Mouse (Mus musculus) heart, adult 18-20 months (tissue): ENCODE results near the gene Scap. TPM values are rescaled to one million over a fixed set of nuclear protein-coding genes. Genes with fewer than 3 reads are reported as not detected.
A peak's percentile ranks its signal among the peaks of the same experiment; 100 is the strongest.

Experiments
- DNase-seq, 2 experiments: peaks; one replicate each; pipeline ENCODE4 v3.0.0; 2021 to 2022; ENCODE audit warnings: mixed read lengths in 1 of 2
- long read RNA-seq, 2 experiments: library from polyadenylated mRNA; stranded (forward); transcript quantifications; one replicate each; pipeline ENCODE4 v2.0.0; 2021
- total RNA-seq, 2 experiments: library from RNA; stranded (reverse); gene quantifications; 2 replicates each; pipeline ENCODE4 v1.2.3; 2021

The Scap gene
- total RNA-seq: 10 to 100 TPM; 23.8 to 31.3 TPM
- long read RNA-seq, experiment 1, full-length matches to known transcripts: 13 of 23 reads
- long read RNA-seq, experiment 1, partial matches to known transcripts: 6 of 23 reads
- long read RNA-seq, experiment 1, other reads (novel, unspliced or antisense): 4 of 23 reads
- long read RNA-seq, experiment 2, full-length matches to known transcripts: 6 of 13 reads
- long read RNA-seq, experiment 2, partial matches to known transcripts: 7 of 13 reads
- long read RNA-seq, experiment 2, other reads (novel, unspliced or antisense): 0 of 13 reads

GRCm38 (mm10) chr9:110333135-110333895 lies at the start of gene Scap:
Gene Scap, plus strand, starts transcription at chr9:110333288.
- peak; percentile 95 to 98 for DNase-seq

- DNase-seq: no peak
Measured at GRCm38 (mm10) chr9:110284075-110284697, 48.9 kb upstream of the Scap start.

GRCm38 (mm10) chr9:110287321-110287924 lies 45.7 kb upstream of the Scap start:
- DNase-seq: no peak

GRCm38 (mm10) chr9:110293254-110293718 lies 39.8 kb upstream of the Scap start:
- DNase-seq: no peak

DNA sequence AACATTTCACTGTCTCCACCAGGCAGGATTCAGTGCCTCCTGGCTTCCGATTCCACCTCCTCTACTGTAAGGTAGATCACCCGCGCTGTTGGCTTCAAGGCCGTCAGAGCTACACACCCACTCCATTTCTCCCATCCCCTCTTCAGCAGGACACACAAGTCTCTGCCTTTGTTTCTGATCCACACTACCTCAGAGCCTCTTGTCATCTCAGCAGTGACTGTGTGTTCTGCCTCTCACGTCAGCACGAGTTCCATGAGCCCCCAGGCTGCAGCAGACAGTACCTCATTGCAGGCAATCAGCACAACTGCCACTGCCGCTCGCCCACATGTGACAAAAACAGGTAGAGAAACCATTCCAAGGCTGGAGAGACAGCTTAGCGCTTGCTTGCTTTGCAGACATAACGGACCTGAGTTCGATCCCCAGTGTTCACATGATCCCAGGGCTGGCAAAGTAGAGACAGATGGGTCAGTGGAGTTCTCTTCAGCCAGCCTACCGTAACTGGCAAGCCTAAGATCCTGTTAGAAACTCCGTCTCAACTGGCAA lies 39.1 kb upstream of the Scap start:
- DNase-seq: no peak

DNA sequence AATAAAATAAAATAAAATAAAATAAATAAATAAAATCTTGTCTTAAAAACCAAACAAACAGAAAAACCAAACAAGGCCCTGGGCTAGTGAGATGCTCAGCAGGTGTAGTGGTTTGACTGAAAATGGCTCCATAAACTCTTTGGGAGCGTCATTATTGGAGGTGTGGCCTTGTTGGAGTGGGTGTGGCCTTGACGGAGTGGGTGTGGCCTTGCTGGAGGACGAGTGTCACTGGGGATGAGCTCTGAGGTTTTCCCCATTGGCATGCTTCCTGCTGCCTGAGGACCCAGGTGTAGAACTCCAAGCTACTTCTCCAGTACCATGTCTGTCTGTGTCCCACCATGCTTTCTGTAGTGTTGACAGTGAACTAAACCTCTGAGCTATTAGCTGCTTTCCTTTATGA lies 38.3 kb upstream of the Scap start:
- DNase-seq: no peak

GRCm38 (mm10) chr9:110296867-110297627 lies 36.0 kb upstream of the Scap start:
- peak; percentile 67 to 90 for DNase-seq

- DNase-seq: peak in 1 of 2 experiments; percentile 4
Measured at GRCm38 (mm10) chr9:110304516-110304915, 28.6 kb upstream of the Scap start.

DNA sequence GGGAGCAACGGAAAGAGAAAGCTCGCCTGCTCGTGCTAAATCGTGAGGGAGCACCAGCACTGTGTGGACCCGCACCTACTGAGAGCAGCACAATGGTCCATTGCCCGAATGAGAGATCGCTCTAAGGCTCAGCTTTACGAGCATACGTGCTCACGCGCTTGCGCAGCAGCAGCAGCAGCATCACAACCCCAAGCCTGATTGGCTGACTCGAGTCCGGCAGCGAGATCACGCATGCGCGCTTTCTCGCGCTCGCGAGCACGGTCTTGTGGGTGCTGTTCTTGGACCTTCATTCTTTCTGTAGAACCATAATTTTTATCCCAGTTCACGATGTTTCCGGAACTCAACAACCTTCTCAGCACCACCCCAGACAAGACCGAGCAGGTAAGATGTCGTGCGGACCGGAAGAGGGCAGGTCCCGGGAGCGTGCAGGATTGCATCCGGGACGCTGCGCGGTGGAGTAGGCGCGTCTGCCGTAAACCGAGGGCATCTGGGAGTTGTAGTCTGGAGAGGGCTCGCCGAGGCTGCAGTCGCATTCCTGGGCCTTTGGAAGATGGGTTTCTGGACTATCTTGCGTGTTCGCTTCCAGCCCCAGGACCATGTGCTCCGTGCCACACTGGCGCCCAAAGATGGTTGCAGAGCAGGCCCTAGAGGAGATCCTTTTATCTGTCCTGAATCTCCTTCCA lies 28.0 kb upstream of the Scap start, which contains the start of gene Elp6:
TSS of gene Elp6 (plus strand) at position 205 of the 683 bp plus-strand sequence.
- peak; percentile 95 to 96 for DNase-seq

GRCm38 (mm10) chr9:110306371-110306770 lies 26.7 kb upstream of the Scap start:
- DNase-seq: no peak

DNA sequence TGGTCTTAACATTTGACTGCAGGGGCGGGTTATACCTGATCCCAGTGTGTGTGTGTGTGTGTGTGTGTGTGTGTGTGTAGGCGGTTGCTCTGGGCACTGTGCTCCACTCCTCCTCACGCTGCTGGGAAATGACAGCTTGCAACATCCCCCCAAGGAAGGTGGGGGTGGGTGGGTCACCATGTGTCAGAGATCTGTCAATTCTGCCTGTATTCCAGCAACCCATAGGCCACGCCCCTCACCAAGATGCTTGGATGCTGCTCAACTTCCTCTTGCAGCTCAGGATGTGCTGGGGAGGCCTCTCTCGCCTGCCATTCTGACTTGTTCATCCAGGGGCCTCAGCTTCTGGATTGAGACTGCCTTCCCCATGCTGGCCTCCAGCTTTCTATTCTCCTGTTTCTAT lies 18.4 kb upstream of the Scap start:
- DNase-seq: no peak

DNA sequence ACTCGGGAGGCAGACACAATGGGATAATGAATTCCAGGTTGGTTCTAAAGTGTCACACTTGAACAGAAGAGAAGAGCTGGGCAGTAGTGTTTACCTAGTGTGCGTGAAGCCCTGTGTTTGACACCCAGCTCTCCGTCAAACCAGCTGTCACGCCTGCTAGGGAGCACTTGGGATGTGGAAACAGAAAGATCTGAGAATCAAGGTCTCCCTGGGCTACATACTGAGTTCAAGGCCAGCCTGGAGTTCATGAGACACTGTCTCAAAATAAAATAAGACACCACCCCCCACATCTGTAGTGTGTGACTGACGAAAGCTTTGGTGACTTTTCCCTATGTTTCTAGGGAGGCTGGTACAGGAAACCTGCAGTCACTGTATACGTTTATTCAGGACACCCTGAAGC lies 17.7 kb upstream of the Scap start:
- DNase-seq: no peak

DNA sequence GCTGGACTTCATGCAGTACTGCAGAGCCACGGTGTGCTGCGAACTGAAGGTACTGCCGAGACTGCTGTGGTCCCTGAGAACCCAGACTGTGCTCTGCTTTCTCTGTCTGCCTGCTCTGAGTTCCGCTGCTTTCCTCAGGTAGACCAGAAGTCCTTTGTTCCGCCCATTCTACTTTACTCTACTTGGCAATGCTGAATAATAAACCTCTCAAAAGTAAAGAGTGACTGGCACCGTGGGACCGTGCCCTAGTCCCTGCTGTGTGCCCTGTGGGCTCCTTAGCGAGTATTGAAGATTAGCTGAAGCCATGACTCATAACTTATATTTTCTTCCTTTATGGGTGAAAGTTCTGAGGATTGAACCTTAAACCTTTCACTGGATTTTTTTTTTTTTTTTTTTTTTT lies 17.2 kb upstream of the Scap start:
- no peak for DNase-seq

GRCm38 (mm10) chr9:110316503-110316902 lies 16.6 kb upstream of the Scap start:
- DNase-seq: no peak

DNA sequence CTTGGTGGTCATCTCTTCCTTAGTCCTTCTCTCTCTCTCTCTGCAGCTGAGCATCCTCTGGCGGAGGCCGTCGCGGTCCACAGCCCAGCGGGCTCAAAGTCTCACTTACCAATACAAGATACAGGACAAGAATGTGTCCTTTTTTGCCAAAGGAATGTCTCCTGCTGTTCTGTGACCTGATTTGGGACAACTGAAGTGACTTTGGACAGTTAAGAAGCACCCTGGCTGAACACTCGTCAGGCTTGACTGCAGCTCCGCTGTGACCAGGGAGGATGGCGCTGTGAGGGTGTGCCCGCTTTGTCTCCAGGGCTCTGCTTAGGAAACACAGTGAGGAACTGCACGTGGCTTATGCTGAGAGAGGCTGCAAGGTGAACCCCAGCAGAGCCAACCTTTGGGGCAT lies 12.3 kb upstream of the Scap start:
- no peak for DNase-seq

- no peak for DNase-seq
Measured at GRCm38 (mm10) chr9:110322972-110323371, 10.1 kb upstream of the Scap start.

DNA sequence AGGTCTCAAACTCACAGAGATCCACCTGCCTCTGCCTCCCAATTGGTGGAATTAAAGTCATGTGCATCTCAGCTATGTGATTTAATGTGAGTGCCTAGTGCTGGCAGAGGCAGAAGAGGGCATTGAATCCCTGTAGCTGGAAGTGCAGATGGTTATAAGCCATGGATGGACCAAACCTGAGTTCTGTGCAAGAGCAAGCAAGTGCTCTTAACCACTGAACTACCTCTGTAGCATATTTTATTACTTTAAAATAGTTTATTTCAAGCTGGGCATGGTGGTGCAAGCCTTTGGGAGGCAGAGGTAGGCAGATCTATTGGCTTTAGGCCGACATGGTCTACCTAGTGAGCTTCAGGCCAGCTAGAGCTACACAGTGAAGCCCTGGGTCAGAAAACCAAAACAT lies 8.9 kb upstream of the Scap start:
- DNase-seq: no peak

DNA sequence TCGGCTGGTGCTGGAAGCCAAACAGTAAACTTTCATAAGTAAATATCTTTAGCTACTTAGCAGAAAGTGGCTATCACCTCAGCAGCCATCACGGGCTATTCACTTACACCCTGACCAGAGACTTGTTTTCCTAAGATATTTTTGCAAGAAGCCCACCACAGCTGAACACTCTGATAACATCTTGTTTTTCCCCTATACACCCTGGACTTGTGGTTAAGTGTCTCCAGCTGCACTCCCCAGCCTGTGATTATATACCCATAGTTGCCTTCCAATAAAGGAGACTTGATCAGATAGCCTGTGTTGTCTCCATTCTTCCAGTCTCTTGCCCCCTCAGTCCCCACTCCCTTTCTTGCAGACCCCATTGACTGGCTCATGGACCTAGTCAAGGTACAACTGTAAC lies 4.9 kb upstream of the Scap start:
- DNase-seq: no peak

DNA sequence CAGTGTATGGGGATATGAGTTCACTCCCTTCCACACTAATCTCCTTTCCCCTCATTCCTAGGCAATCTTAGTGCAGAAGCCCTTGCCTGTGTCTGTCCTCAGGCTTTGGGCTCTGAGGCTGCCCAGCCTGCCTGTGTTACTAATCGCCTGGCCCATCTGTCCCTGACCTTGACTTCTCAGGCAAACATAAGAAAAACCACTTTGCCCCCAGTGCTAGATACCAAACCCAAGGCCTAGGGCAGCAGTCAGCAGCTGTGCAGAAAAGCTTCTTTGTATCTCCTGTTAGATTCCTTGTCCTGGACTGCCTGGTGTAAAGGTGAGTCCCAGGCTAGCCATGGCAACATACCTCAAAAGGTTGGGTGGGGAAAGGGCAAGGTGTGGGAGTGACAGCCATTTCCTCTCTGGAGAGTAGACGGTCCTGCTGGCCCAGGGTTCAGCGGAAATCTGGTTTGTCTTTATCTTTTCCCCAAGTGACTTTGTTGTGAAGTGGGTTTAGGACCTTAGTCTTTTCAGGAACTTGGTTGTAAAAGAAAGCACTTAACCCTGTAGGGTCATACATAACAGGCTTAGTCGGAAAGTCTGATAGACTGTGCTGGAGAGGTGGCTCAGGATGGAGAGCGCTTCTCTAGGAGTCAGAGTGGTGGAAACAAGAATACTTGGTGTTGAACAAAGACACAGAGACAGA lies 4.0 kb upstream of the Scap start:
- DNase-seq: no peak

- DNase-seq: no peak
Measured at GRCm38 (mm10) chr9:110329655-110330054, 3.4 kb upstream of the Scap start.
